Mouse (Mus musculus) CD4-positive, CD25-positive, alpha-beta regulatory T cell, adult 2 months (primary cell): ENCODE results near the gene Vmn2r93.

Experiments
- DNase-seq: peaks from one replicate; pipeline ENCODE4 v3.0.0-alpha.2; 2012; ENCODE audit warnings: low read depth, low spot score

The Vmn2r93 gene

GRCm38 (mm10) chr17:18297799-18298198, at the start of gene Vmn2r93:
Vmn2r93 (plus strand) TSS chr17:18298099.
- DNase-seq: no peak

GRCm38 (mm10) chr17:18277656-18278055, 20.2 kb upstream of the Vmn2r93 start, which contains the start of gene Vmn2r94:
Vmn2r94 (minus strand) TSS chr17:18277756.
- DNase-seq: no peak

- DNase-seq: no peak
Measured at GRCm38 (mm10) chr17:18323031-18323430, 25.1 kb downstream of the Vmn2r93 start.

GRCm38 (mm10) chr17:18360007-18360406, 62.1 kb downstream of the Vmn2r93 start:
- DNase-seq: no peak

- no peak for DNase-seq
Measured at GRCm38 (mm10) chr17:18360602-18361001, 62.7 kb downstream of the Vmn2r93 start.
